Mouse (Mus musculus): ENCODE results near the gene Wdr35.
"Not testable (repeated sequence)": the region's sequence is repeated elsewhere in the genome, so short reads cannot be mapped to it uniquely, and the experiment has no call there.

Wdr35 gene

GRCm38 (mm10) chr12:9007811-9008210 lies 34.1 kb downstream of the Wdr35 start:
- DNase-seq (ENCODE audit: low spot score) = no peak

GRCm38 (mm10) chr12:9010311-9010710 lies 36.6 kb downstream of the Wdr35 start:
- no peak for DNase-seq (ENCODE audit: low spot score)

- no peak for DNase-seq (ENCODE audit: low spot score)
Observed at GRCm38 (mm10) chr12:9016376-9016775, 42.7 kb downstream of the Wdr35 start.

GRCm38 (mm10) chr12:9020431-9020830 lies 46.7 kb downstream of the Wdr35 start:
- DNase-seq (ENCODE audit: low spot score) = no peak

GRCm38 (mm10) chr12:9020986-9021385 lies 47.3 kb downstream of the Wdr35 start:
- DNase-seq (ENCODE audit: low spot score) = no peak

GRCm38 (mm10) chr12:9023031-9023430 lies 49.3 kb downstream of the Wdr35 start:
- no peak for DNase-seq (ENCODE audit: low spot score)

- DNase-seq (ENCODE audit: low spot score) = no peak
Observed at GRCm38 (mm10) chr12:9024071-9024470, 50.4 kb downstream of the Wdr35 start.

GRCm38 (mm10) chr12:9024736-9025135 lies 51.0 kb downstream of the Wdr35 start:
- no peak for DNase-seq (ENCODE audit: low spot score)

- DNase-seq (ENCODE audit: low spot score) = no peak
Observed at GRCm38 (mm10) chr12:9026843-9027242, 53.2 kb downstream of the Wdr35 start.

GRCm38 (mm10) chr12:9028816-9029215 lies 55.1 kb downstream of the Wdr35 start:
- DNase-seq (ENCODE audit: low spot score) = not testable (repeated sequence)

- DNase-seq (ENCODE audit: low spot score) = no peak
Observed at GRCm38 (mm10) chr12:9029506-9029887, 55.8 kb downstream of the Wdr35 start.

GRCm38 (mm10) chr12:9029888-9030723 lies 56.4 kb downstream of the Wdr35 start, which contains the start of gene Ttc32:
Gene Ttc32 (plus strand): TSS chr12:9029997.
- DNase-seq (ENCODE audit: low spot score) = peak; percentile 92

- DNase-seq (ENCODE audit: low spot score) = no peak
Observed at GRCm38 (mm10) chr12:9031166-9031565, 57.5 kb downstream of the Wdr35 start.

- DNase-seq (ENCODE audit: low spot score) = no peak
Observed at GRCm38 (mm10) chr12:9033140-9033539, 59.4 kb downstream of the Wdr35 start.

GRCm38 (mm10) chr12:9036409-9036808 lies 62.7 kb downstream of the Wdr35 start:
- no peak for DNase-seq (ENCODE audit: low spot score)

- no peak for DNase-seq (ENCODE audit: low spot score)
Observed at GRCm38 (mm10) chr12:9040177-9040576, 66.5 kb downstream of the Wdr35 start.

- DNase-seq (ENCODE audit: low spot score) = no peak
Observed at GRCm38 (mm10) chr12:9040686-9041085, 67.0 kb downstream of the Wdr35 start.

GRCm38 (mm10) chr12:9042316-9042715 lies 68.6 kb downstream of the Wdr35 start:
- no peak for DNase-seq (ENCODE audit: low spot score)

GRCm38 (mm10) chr12:9042759-9043158 lies 69.1 kb downstream of the Wdr35 start:
- DNase-seq (ENCODE audit: low spot score) = no peak

- DNase-seq (ENCODE audit: low spot score) = no peak
Observed at GRCm38 (mm10) chr12:9044666-9045065, 71.0 kb downstream of the Wdr35 start.

- DNase-seq (ENCODE audit: low spot score) = no peak
Observed at GRCm38 (mm10) chr12:9046674-9047073, 73.0 kb downstream of the Wdr35 start.

GRCm38 (mm10) chr12:9048090-9048489 lies 74.4 kb downstream of the Wdr35 start:
- DNase-seq (ENCODE audit: low spot score) = no peak

- DNase-seq (ENCODE audit: low spot score) = no peak
Observed at GRCm38 (mm10) chr12:9050824-9051223, 77.1 kb downstream of the Wdr35 start.
